Mouse (Mus musculus) forelimb bud, embryonic 11.5 days (tissue): ENCODE results near the gene Patj.

Source experiments
- DNase-seq: peaks from one replicate; pipeline ENCODE4 v3.0.0-alpha.2; 2012; ENCODE audit warnings: low read depth, low spot score

The Patj gene

GRCm38 (mm10) chr4:98508471-98509271 lies 113.1 kb downstream of the Patj start:
- peak; percentile 60 for DNase-seq

GRCm38 (mm10) chr4:98509939-98510338 lies 114.4 kb downstream of the Patj start:
- DNase-seq = no peak

GRCm38 (mm10) chr4:98511296-98511695 lies 115.7 kb downstream of the Patj start:
- DNase-seq = no peak

GRCm38 (mm10) chr4:98511964-98512743 lies 116.6 kb downstream of the Patj start:
- no peak for DNase-seq

- no peak for DNase-seq
These were observed 124.9 kb downstream of the Patj start for GRCm38 (mm10) chr4:98520492-98520891.

- DNase-seq = no peak
These were observed 128.9 kb downstream of the Patj start for GRCm38 (mm10) chr4:98524525-98524924.

- DNase-seq = no peak
These were observed 139.9 kb downstream of the Patj start for GRCm38 (mm10) chr4:98535446-98535845.

- no peak for DNase-seq
These were observed 146.0 kb downstream of the Patj start for GRCm38 (mm10) chr4:98541591-98541990.

GRCm38 (mm10) chr4:98543001-98543400 lies 147.4 kb downstream of the Patj start:
- no peak for DNase-seq

GRCm38 (mm10) chr4:98545376-98545775 lies 149.8 kb downstream of the Patj start:
- DNase-seq = peak; percentile 26

GRCm38 (mm10) chr4:98546456-98547176 lies 151.0 kb downstream of the Patj start:
- no peak for DNase-seq

GRCm38 (mm10) chr4:98549491-98549890 lies 153.9 kb downstream of the Patj start:
- DNase-seq = no peak

GRCm38 (mm10) chr4:98550116-98550515 lies 154.5 kb downstream of the Patj start:
- no peak for DNase-seq

GRCm38 (mm10) chr4:98555666-98556065 lies 160.1 kb downstream of the Patj start:
- no peak for DNase-seq

GRCm38 (mm10) chr4:98556449-98556848 lies 160.9 kb downstream of the Patj start:
- DNase-seq = no peak

- DNase-seq = no peak
These were observed 161.6 kb downstream of the Patj start for GRCm38 (mm10) chr4:98557192-98557591.

GRCm38 (mm10) chr4:98560196-98560830 lies 164.7 kb downstream of the Patj start:
- peak; percentile 14 for DNase-seq

- no peak for DNase-seq
These were observed 167.5 kb downstream of the Patj start for GRCm38 (mm10) chr4:98563082-98563481.

GRCm38 (mm10) chr4:98563506-98564195 lies 168.1 kb downstream of the Patj start:
- no peak for DNase-seq

GRCm38 (mm10) chr4:98564196-98564865 lies 168.7 kb downstream of the Patj start:
- no peak for DNase-seq
